Mouse (Mus musculus): Measurements from ENCODE around the gene Gm15517. TPM values are rescaled to one million over a fixed set of nuclear protein-coding genes. Genes with fewer than 3 reads are reported as not detected.
"Not testable (repeated sequence)": the region's sequence is repeated elsewhere in the genome, so short reads cannot be mapped to it uniquely, and the experiment has no call there.

Gene Gm15517
- polyA plus RNA-seq, 1 experiment from 2014 or later, result not detected

- Histone ChIP-seq H3K27ac (ENCODE audit: low read depth, low read length) (no peak overlapping the region), H3K36me3 (ENCODE audit: control insufficient read depth, insufficient read depth, low read length) (peaks cover 3% of the 10 kb centered on the region; the same call in 1 of the 2 replicates), H3K9me3 (ENCODE audit: control insufficient read depth, low read length) (no peaks in the 10 kb centered on the region), H3K4me2 (ENCODE audit: low read depth, low read length) (no peak overlapping the region), H3K27me3 (ENCODE audit: control insufficient read depth, insufficient read depth, low read length) (no peaks in the 10 kb centered on the region), H3K9ac (replicated peaks; ENCODE audit: low read depth, low read length) (no peak overlapping the region), H3K4me3 (ENCODE audit: low read depth, low read length) (no peak overlapping the region), H3K4me1 (ENCODE audit: control insufficient read depth, insufficient read depth, low read length) (peaks cover 12% of the 10 kb centered on the region; the same call in 1 of the 2 replicates)
- ATAC-seq (ENCODE audit: low read depth), result no peak
- 63% methylated on average over 1 of the region's 1 CpGs for WGBS
These were observed 17.2 kb upstream of the Gm15517 start for GRCm38 (mm10) chr7:44244080-44244479.

GRCm38 (mm10) chr7:44246055-44246983 lies 14.9 kb upstream of the Gm15517 start, which contains the start of the genes 1700028J19Rik and 2410002F23Rik:
TSS of gene 1700028J19Rik (minus strand) at chr7:44246695.
TSS of gene 2410002F23Rik (plus strand) at chr7:44246722.
- Histone ChIP-seq H3K4me3 (ENCODE audit: low read depth, low read length) (peak within 1 kb of the TSS; percentile 78), H3K27me3 (ENCODE audit: control insufficient read depth, insufficient read depth, low read length) (no peaks in the 10 kb centered on the region), H3K9ac (replicated peaks; ENCODE audit: low read depth, low read length) (peak within 1 kb of the TSS; percentile 90), H3K4me1 (ENCODE audit: control insufficient read depth, insufficient read depth, low read length) (peaks cover 17% of the 10 kb centered on the region; the same call in 1 of the 2 replicates), H3K9me3 (ENCODE audit: control insufficient read depth, low read length) (no peaks in the 10 kb centered on the region), H3K4me2 (ENCODE audit: low read depth, low read length) (peak within 1 kb of the TSS; percentile 70), H3K36me3 (ENCODE audit: control insufficient read depth, insufficient read depth, low read length) (peaks cover 18% of the 10 kb centered on the region), H3K27ac (ENCODE audit: low read depth, low read length) (peak within 1 kb of the TSS; percentile 91)
- peak; percentile 85 for ATAC-seq (ENCODE audit: low read depth)
- under 1% methylated on average over 62 of the region's 62 CpGs for WGBS

- peak; percentile 22 for ATAC-seq (ENCODE audit: low read depth)
- Histone ChIP-seq H3K4me2 (ENCODE audit: low read depth, low read length) (peak overlapping the region; percentile 70), H3K9me3 (ENCODE audit: control insufficient read depth, low read length) (no peaks in the 10 kb centered on the region), H3K27me3 (ENCODE audit: control insufficient read depth, insufficient read depth, low read length) (no peaks in the 10 kb centered on the region), H3K4me3 (ENCODE audit: low read depth, low read length) (peak overlapping the region; percentile 78), H3K27ac (ENCODE audit: low read depth, low read length) (peak overlapping the region; percentile 91), H3K9ac (replicated peaks; ENCODE audit: low read depth, low read length) (peak overlapping the region; percentile 90), H3K36me3 (ENCODE audit: control insufficient read depth, insufficient read depth, low read length) (peaks cover 18% of the 10 kb centered on the region), H3K4me1 (ENCODE audit: control insufficient read depth, insufficient read depth, low read length) (peaks cover 17% of the 10 kb centered on the region; the same call in 1 of the 2 replicates)
- under 1% methylated on average over 23 of the region's 23 CpGs for WGBS
These were observed 14.2 kb upstream of the Gm15517 start for GRCm38 (mm10) chr7:44246984-44247470.

GRCm38 (mm10) chr7:44247971-44248370 lies 13.3 kb upstream of the Gm15517 start:
- no peak overlapping the region for H3K27ac ChIP-seq (ENCODE audit: low read depth, low read length)
- peak overlapping the region; percentile 78 for H3K4me3 ChIP-seq (ENCODE audit: low read depth, low read length)
- no peaks in the 10 kb centered on the region for H3K27me3 ChIP-seq (ENCODE audit: control insufficient read depth, insufficient read depth, low read length)
- H3K9ac ChIP-seq (replicated peaks; ENCODE audit: low read depth, low read length), result 0 out of 2 replicates have a peak overlapping the region, but pooled peaks have one; percentile 90
- peaks cover 17% of the 10 kb centered on the region; the same call in 1 of the 2 replicates for H3K4me1 ChIP-seq (ENCODE audit: control insufficient read depth, insufficient read depth, low read length)
- no peaks in the 10 kb centered on the region for H3K9me3 ChIP-seq (ENCODE audit: control insufficient read depth, low read length)
- no peak for ATAC-seq (ENCODE audit: low read depth)
- H3K4me2 ChIP-seq (ENCODE audit: low read depth, low read length), result peak overlapping the region; percentile 70
- H3K36me3 ChIP-seq (ENCODE audit: control insufficient read depth, insufficient read depth, low read length), result peaks cover 24% of the 10 kb centered on the region
- WGBS, result 97% methylated on average over 2 of the region's 2 CpGs

GRCm38 (mm10) chr7:44249248-44249647 lies 12.0 kb upstream of the Gm15517 start:
- no peak overlapping the region for H3K9ac ChIP-seq (replicated peaks; ENCODE audit: low read depth, low read length)
- H3K4me3 ChIP-seq (ENCODE audit: low read depth, low read length), result no peak overlapping the region
- H3K9me3 ChIP-seq (ENCODE audit: control insufficient read depth, low read length), result no peaks in the 10 kb centered on the region
- ATAC-seq (ENCODE audit: low read depth), result no peak
- no peak overlapping the region for H3K4me2 ChIP-seq (ENCODE audit: low read depth, low read length)
- 97% methylated on average over 4 of the region's 4 CpGs for WGBS
- H3K36me3 ChIP-seq (ENCODE audit: control insufficient read depth, insufficient read depth, low read length), result peaks cover 33% of the 10 kb centered on the region
- H3K27ac ChIP-seq (ENCODE audit: low read depth, low read length), result no peak overlapping the region
- H3K27me3 ChIP-seq (ENCODE audit: control insufficient read depth, insufficient read depth, low read length), result no peaks in the 10 kb centered on the region
- peaks cover 17% of the 10 kb centered on the region; the same call in 1 of the 2 replicates for H3K4me1 ChIP-seq (ENCODE audit: control insufficient read depth, insufficient read depth, low read length)

- 92% methylated on average over 17 of the region's 17 CpGs for WGBS
- not testable (repeated sequence) for H3K4me2 ChIP-seq (ENCODE audit: low read depth, low read length); H3K27ac ChIP-seq (ENCODE audit: low read depth, low read length); H3K9me3 ChIP-seq (ENCODE audit: control insufficient read depth, low read length); H3K9ac ChIP-seq (replicated peaks; ENCODE audit: low read depth, low read length); ATAC-seq (ENCODE audit: low read depth); H3K4me3 ChIP-seq (ENCODE audit: low read depth, low read length); H3K27me3 ChIP-seq (ENCODE audit: control insufficient read depth, insufficient read depth, low read length)
- H3K36me3 ChIP-seq (ENCODE audit: control insufficient read depth, insufficient read depth, low read length), result peaks cover 33% of the 10 kb centered on the region
- H3K4me1 ChIP-seq (ENCODE audit: control insufficient read depth, insufficient read depth, low read length), result peaks cover 13% of the 10 kb centered on the region; the same call in 1 of the 2 replicates
These were observed 10.4 kb upstream of the Gm15517 start for GRCm38 (mm10) chr7:44250732-44251275.

- H3K9ac ChIP-seq (replicated peaks; ENCODE audit: low read depth, low read length), result no peak overlapping the region
These were observed 8.1 kb upstream of the Gm15517 start for GRCm38 (mm10) chr7:44253023-44253616.

GRCm38 (mm10) chr7:44254930-44255329 lies 6.3 kb upstream of the Gm15517 start:
- WGBS, result 76% methylated on average over 6 of the region's 6 CpGs
- Histone ChIP-seq H3K4me1 (ENCODE audit: control insufficient read depth, insufficient read depth, low read length) (0 out of 2 replicates have a peak, but pooled peaks cover under 1% of the 10 kb centered on the region), H3K27me3 (ENCODE audit: control insufficient read depth, insufficient read depth, low read length) (no peaks in the 10 kb centered on the region), H3K4me3 (ENCODE audit: low read depth, low read length) (no peak overlapping the region), H3K9ac (replicated peaks; ENCODE audit: low read depth, low read length) (no peak overlapping the region), H3K27ac (ENCODE audit: low read depth, low read length) (no peak overlapping the region), H3K9me3 (ENCODE audit: control insufficient read depth, low read length) (no peaks in the 10 kb centered on the region), H3K4me2 (ENCODE audit: low read depth, low read length) (no peak overlapping the region), H3K36me3 (ENCODE audit: control insufficient read depth, insufficient read depth, low read length) (peaks cover 22% of the 10 kb centered on the region)
- ATAC-seq (ENCODE audit: low read depth), result no peak

More at GRCm38 (mm10) chr7:44253023-44253616, 8.1 kb upstream of the Gm15517 start:
- H3K27ac ChIP-seq (ENCODE audit: low read depth, low read length), result no peak overlapping the region
- peaks cover 33% of the 10 kb centered on the region for H3K36me3 ChIP-seq (ENCODE audit: control insufficient read depth, insufficient read depth, low read length)
- no peak overlapping the region for H3K4me3 ChIP-seq (ENCODE audit: low read depth, low read length)
- H3K9me3 ChIP-seq (ENCODE audit: control insufficient read depth, low read length), result no peaks in the 10 kb centered on the region
- 69% methylated on average over 15 of the region's 15 CpGs for WGBS
- ATAC-seq (ENCODE audit: low read depth), result 0 out of 2 replicates have a peak, but pooled peaks have one; percentile 1
- H3K27me3 ChIP-seq (ENCODE audit: control insufficient read depth, insufficient read depth, low read length), result no peaks in the 10 kb centered on the region
- no peak overlapping the region for H3K4me2 ChIP-seq (ENCODE audit: low read depth, low read length)
- H3K4me1 ChIP-seq (ENCODE audit: control insufficient read depth, insufficient read depth, low read length), result peaks cover 7% of the 10 kb centered on the region; the same call in 1 of the 2 replicates
